Comparison of ENCODE assay signal across 13 mouse cellular contexts in the genomic region with DNA sequence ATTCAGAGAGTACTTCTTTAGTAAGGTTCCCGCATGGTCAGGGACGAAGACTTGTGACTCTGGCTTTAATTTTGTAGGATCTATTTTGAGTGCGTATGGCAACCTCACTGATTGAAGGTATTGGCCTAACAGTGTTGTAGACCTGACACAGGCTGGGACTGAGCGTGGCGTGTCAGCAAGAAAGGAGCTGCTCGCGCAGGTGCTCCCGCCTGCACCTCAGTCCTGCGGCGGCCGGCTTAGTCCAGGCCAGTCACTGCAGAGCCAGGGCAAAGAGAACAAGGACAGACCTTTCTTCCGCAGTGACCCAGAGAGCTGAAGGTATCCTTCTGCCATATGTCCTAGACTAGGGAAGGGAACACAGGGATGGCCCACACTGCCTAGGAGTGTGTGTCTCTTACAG. TPM values are rescaled to one million over a fixed set of nuclear protein-coding genes. Genes with fewer than 3 reads are reported as not detected.
A peak's percentile ranks its signal among the peaks of the same experiment; 100 is the strongest.
DNase-seq lines count a peak whose midpoint lies in the region; ATAC-seq and TF ChIP-seq lines count a peak whose summit lies in the region.
"Had no signal": no experiment of that assay in that cellular context is flagged by ENCODE, and none has a peak within 500 bp of the region (broad histone marks: within the 10 kb centered on the region; RNA-seq: fewer than 3 reads in every experiment).

No protein-coding gene starts in this region.

- H3K9ac ChIP-seq in heart, embryonic 13.5 days, result 0 out of 2 replicates have a peak overlapping the region, but pooled peaks have one; percentile 10
- H3K9ac ChIP-seq in embryonic facial prominence, embryonic 12.5 days, result no peak overlapping the region
- H3K9ac ChIP-seq in midbrain, embryonic 14.5 days (replicated peaks; ENCODE audit: low read length), result no peak overlapping the region
- H3K9ac ChIP-seq in intestine, postnatal 0 days (ENCODE audit: low read depth, low read length), result no peak overlapping the region
- H3K9ac ChIP-seq: liver, postnatal 0 days; neural tube, embryonic 12.5 days had no signal

- whole genome bisulfite sequencing in heart, embryonic 13.5 days, result 87% methylated on average over 12 of the region's 12 CpGs
- 86% methylated on average over 12 of the region's 12 CpGs for WGBS in embryonic facial prominence, embryonic 12.5 days
- WGBS in hindbrain, embryonic 10.5 days, result 88% methylated on average over 12 of the region's 12 CpGs
- WGBS in midbrain, embryonic 14.5 days, result 76% methylated on average over 12 of the region's 12 CpGs
- 98% methylated on average over 12 of the region's 12 CpGs for whole genome bisulfite sequencing in intestine, postnatal 0 days

- no peak overlapping the region for H3K27ac ChIP-seq in heart, embryonic 13.5 days (replicated peaks)
- 0 out of 2 replicates have a peak overlapping the region, but pooled peaks have one; percentile 36 for H3K27ac ChIP-seq in embryonic facial prominence, embryonic 12.5 days
- H3K27ac ChIP-seq in hindbrain, embryonic 10.5 days, result peak overlapping the region; percentile 68
- H3K27ac ChIP-seq in midbrain, embryonic 14.5 days (replicated peaks; ENCODE audit: low read depth, low read length), result peak overlapping the region; percentile 61
- no peak overlapping the region for H3K27ac ChIP-seq in intestine, postnatal 0 days (ENCODE audit: low read depth, low read length)
- H3K27ac ChIP-seq: neural tube, embryonic 12.5 days had no signal

- intact Hi-C loops in heart, postnatal 14 days (cut with DNase I), result no loop called here

- H3K4me3 ChIP-seq in heart, embryonic 13.5 days, result no peak overlapping the region
- H3K4me3 ChIP-seq in embryonic facial prominence, embryonic 12.5 days, result no peak overlapping the region
- no peak overlapping the region for H3K4me3 ChIP-seq in hindbrain, embryonic 10.5 days
- no peak overlapping the region for H3K4me3 ChIP-seq in midbrain, embryonic 14.5 days (replicated peaks; ENCODE audit: low read depth, low read length)
- H3K4me3 ChIP-seq in intestine, postnatal 0 days (ENCODE audit: low read depth, low read length), result no peak overlapping the region
- H3K4me3 ChIP-seq: neural tube, embryonic 12.5 days had no signal

- no peak for ATAC-seq in heart, embryonic 13.5 days (ENCODE audit: extremely low read depth, insufficient number of reproducible peaks, low FRiP score, low TSS enrichment)
- no peak for ATAC-seq in embryonic facial prominence, embryonic 12.5 days (ENCODE audit: insufficient number of reproducible peaks, insufficient read depth, low FRiP score, low TSS enrichment)
- ATAC-seq in midbrain, embryonic 14.5 days (ENCODE audit: low FRiP score, low TSS enrichment), result 0 out of 2 replicates have a peak, but pooled peaks have one; percentile 18
- no peak for ATAC-seq in intestine, postnatal 0 days
- ATAC-seq: activated CD4-positive, CD25-positive, alpha-beta regulatory T cell, adult 4 months; inflammation-experienced regulatory T-cells, adult 6 months; liver, postnatal 0 days had no signal

- TF ChIP-seq CTCF in intestine, postnatal 0 days (IDR thresholded peaks at IDR 0.05; ENCODE audit: low read depth), result no peak

- H3K36me3 ChIP-seq in heart, embryonic 13.5 days, result peaks cover 55% of the 10 kb centered on the region
- peaks cover 51% of the 10 kb centered on the region for H3K36me3 ChIP-seq in embryonic facial prominence, embryonic 12.5 days
- peaks cover 85% of the 10 kb centered on the region for H3K36me3 ChIP-seq in hindbrain, embryonic 10.5 days
- peaks cover 40% of the 10 kb centered on the region for H3K36me3 ChIP-seq in midbrain, embryonic 14.5 days (ENCODE audit: control insufficient read depth, insufficient read depth, low read length)
- H3K36me3 ChIP-seq in intestine, postnatal 0 days (ENCODE audit: control insufficient read depth, insufficient read depth), result peaks cover 11% of the 10 kb centered on the region

- H3K4me2 ChIP-seq in heart, embryonic 13.5 days, result no peak overlapping the region
- H3K4me2 ChIP-seq in embryonic facial prominence, embryonic 12.5 days (replicated peaks), result no peak overlapping the region
- H3K4me2 ChIP-seq in midbrain, embryonic 14.5 days (ENCODE audit: low read length), result no peak overlapping the region
- H3K4me2 ChIP-seq in intestine, postnatal 0 days (replicated peaks; ENCODE audit: low read depth), result no peak overlapping the region
- H3K4me2 ChIP-seq: neural tube, embryonic 12.5 days had no signal

- DNase-seq in heart, postnatal 14 days, result no peak
- DNase-seq in hindbrain, embryonic 10.5 days (ENCODE audit: low spot score), result no peak
- DNase-seq in midbrain, embryonic 14.5 days, result no peak
- no peak for DNase-seq in right cerebral cortex, postnatal 14 days
- no peak for DNase-seq in frontal cortex, postnatal 14 days (ENCODE audit: low spot score in 2 of 2)
- DNase-seq: liver, postnatal 0 days; thymus, postnatal 36 days had no signal

- no peaks in the 10 kb centered on the region for H3K27me3 ChIP-seq in heart, embryonic 13.5 days (replicated peaks)
- no peaks in the 10 kb centered on the region for H3K27me3 ChIP-seq in embryonic facial prominence, embryonic 12.5 days
- H3K27me3 ChIP-seq in hindbrain, embryonic 10.5 days (ENCODE audit: insufficient read depth, poor library complexity, severe bottlenecking), result no peaks in the 10 kb centered on the region
- no peaks in the 10 kb centered on the region for H3K27me3 ChIP-seq in midbrain, embryonic 14.5 days (ENCODE audit: control insufficient read depth, insufficient read depth, low read length)
- no peaks in the 10 kb centered on the region for H3K27me3 ChIP-seq in intestine, postnatal 0 days (replicated peaks; ENCODE audit: control insufficient read depth, insufficient read depth, low read length)
- H3K27me3 ChIP-seq: neural tube, embryonic 12.5 days had no signal

- no peaks in the 10 kb centered on the region for H3K9me3 ChIP-seq in heart, embryonic 13.5 days
- H3K9me3 ChIP-seq in embryonic facial prominence, embryonic 12.5 days, result no peaks in the 10 kb centered on the region
- no peaks in the 10 kb centered on the region for H3K9me3 ChIP-seq in hindbrain, embryonic 10.5 days
- no peaks in the 10 kb centered on the region for H3K9me3 ChIP-seq in midbrain, embryonic 14.5 days (ENCODE audit: control insufficient read depth, low read length)
- H3K9me3 ChIP-seq in intestine, postnatal 0 days (ENCODE audit: control insufficient read depth), result no peaks in the 10 kb centered on the region
- H3K9me3 ChIP-seq: neural tube, embryonic 12.5 days had no signal

- H3K4me1 ChIP-seq in heart, embryonic 13.5 days, result peaks cover 54% of the 10 kb centered on the region
- peaks cover 24% of the 10 kb centered on the region for H3K4me1 ChIP-seq in embryonic facial prominence, embryonic 12.5 days
- peaks cover 56% of the 10 kb centered on the region for H3K4me1 ChIP-seq in hindbrain, embryonic 10.5 days (replicated peaks)
- H3K4me1 ChIP-seq in midbrain, embryonic 14.5 days (ENCODE audit: control insufficient read depth, insufficient read depth, low read length), result peaks cover 50% of the 10 kb centered on the region
- H3K4me1 ChIP-seq in intestine, postnatal 0 days (replicated peaks; ENCODE audit: control insufficient read depth, insufficient read depth, low read length), result peaks cover 15% of the 10 kb centered on the region

RNA-seq across cellular contexts. Expression of gene BC034090, which starts 40.3 kb away (rescaled TPM):
- polyA plus RNA-seq in heart, embryonic 13.5 days (2015; fragmentation: Nextera tagmentation; extraction: Ambion mirVana), result 7.0 and 7.6 TPM in 2 replicates
- 10 to 100 TPM; 35.9 to 41.2 TPM for total RNA-seq in heart, postnatal 14 days (2021)
- 6.8 and 6.9 TPM in 2 replicates for polyA plus RNA-seq in embryonic facial prominence, embryonic 12.5 days (2016; fragmentation: Nextera tagmentation; extraction: Ambion mirVana)
- 5.3 and 6.2 TPM in 2 replicates for polyA plus RNA-seq in hindbrain, embryonic 10.5 days (2016; fragmentation: Nextera tagmentation; extraction: Ambion mirVana)
- 3.4 and 3.5 TPM in 2 replicates for polyA plus RNA-seq in midbrain, embryonic 14.5 days (2014; fragmentation: Nextera tagmentation; extraction: Ambion mirVana)
- polyA plus RNA-seq in intestine, postnatal 0 days (2015; fragmentation: Nextera tagmentation; extraction: Ambion mirVana), result 1.0 and 1.3 TPM in 2 replicates

RNA-seq across cellular contexts. Expression of gene Stx6, which starts 45.4 kb away (rescaled TPM):
- 48.7 and 49.9 TPM in 2 replicates for polyA plus RNA-seq in heart, embryonic 13.5 days (2015; fragmentation: Nextera tagmentation; extraction: Ambion mirVana)
- 10 to 100 TPM; 32.1 to 35.9 TPM for total RNA-seq in heart, postnatal 14 days (2021)
- polyA plus RNA-seq in embryonic facial prominence, embryonic 12.5 days (2016; fragmentation: Nextera tagmentation; extraction: Ambion mirVana), result 109 and 113 TPM in 2 replicates
- 84.4 and 101 TPM in 2 replicates for polyA plus RNA-seq in hindbrain, embryonic 10.5 days (2016; fragmentation: Nextera tagmentation; extraction: Ambion mirVana)
- 121 and 124 TPM in 2 replicates for polyA plus RNA-seq in midbrain, embryonic 14.5 days (2014; fragmentation: Nextera tagmentation; extraction: Ambion mirVana)
- polyA plus RNA-seq in intestine, postnatal 0 days (2015; fragmentation: Nextera tagmentation; extraction: Ambion mirVana), result 25.2 and 28.3 TPM in 2 replicates

RNA-seq across cellular contexts. Expression of gene Mr1, which starts 57.3 kb away (rescaled TPM):
- polyA plus RNA-seq in heart, embryonic 13.5 days (2015; fragmentation: Nextera tagmentation; extraction: Ambion mirVana), result 4.3 and 5.2 TPM in 2 replicates
- total RNA-seq in heart, postnatal 14 days (2021), result 1 to 10 TPM; 8.1 to 9.2 TPM
- 4.6 and 6.2 TPM in 2 replicates for polyA plus RNA-seq in embryonic facial prominence, embryonic 12.5 days (2016; fragmentation: Nextera tagmentation; extraction: Ambion mirVana)
- polyA plus RNA-seq in hindbrain, embryonic 10.5 days (2016; fragmentation: Nextera tagmentation; extraction: Ambion mirVana), result 0.55 and 1.1 TPM in 2 replicates
- polyA plus RNA-seq in midbrain, embryonic 14.5 days (2014; fragmentation: Nextera tagmentation; extraction: Ambion mirVana), result 0.47 and 1.1 TPM in 2 replicates
- 2.8 and 3.4 TPM in 2 replicates for polyA plus RNA-seq in intestine, postnatal 0 days (2015; fragmentation: Nextera tagmentation; extraction: Ambion mirVana)

Comparison
In these comparisons a context has a peak if more than half of its experiments do, and no peak if none do; other contexts are left out.
1. H3K27ac ChIP-seq: peak in embryonic facial prominence, embryonic 12.5 days (single experiment), hindbrain, embryonic 10.5 days (single experiment) and midbrain, embryonic 14.5 days (single experiment); none in heart, embryonic 13.5 days (single experiment) and intestine, postnatal 0 days (single experiment).